Mouse (Mus musculus) stomach, postnatal 0 days (tissue): ENCODE data around the gene Klk1b11.

Source experiments
- CTCF ChIP-seq: IDR thresholded peaks from 2 replicates; pipeline ENCODE4 v1.5.1; 2016; ENCODE audit warnings: antibody characterized with exemption, low read depth, mild to moderate bottlenecking, moderate library complexity
- EP300 ChIP-seq: optimal IDR thresholded peaks from 2 replicates; pipeline ENCODE3; 2016; ENCODE audit warnings: antibody characterized with exemption

DNA sequence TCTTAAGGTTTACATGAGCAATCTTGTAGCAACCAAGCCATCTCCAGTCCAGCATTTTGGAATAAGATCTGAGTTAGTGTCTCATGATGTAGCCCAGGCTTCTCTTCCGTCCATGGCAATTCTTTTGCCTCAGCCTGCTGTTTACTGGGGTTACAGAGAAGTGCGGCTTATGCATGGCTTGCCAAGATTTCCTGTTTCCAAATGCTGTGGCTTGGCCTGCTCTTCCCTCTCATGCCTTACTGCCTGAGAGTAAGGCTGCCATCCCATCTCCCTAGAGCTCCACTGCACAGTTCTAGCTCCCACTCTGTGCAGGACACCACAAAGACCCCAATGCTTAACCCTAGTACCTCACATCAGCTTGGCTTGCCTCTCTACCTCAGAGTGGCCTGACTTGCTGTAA lies 28.1 kb upstream of the Klk1b11 start:
- no peak for TF ChIP-seq EP300
- no peak for TF ChIP-seq CTCF
